In genomic region chr3:139802716-139803710, GRCm38 (mm10) we compare ENCODE assay signal across 10 mouse cellular contexts.
A peak's percentile ranks its signal among the peaks of the same experiment; 100 is the strongest.
DNase-seq lines count a peak whose midpoint lies in the region; ATAC-seq and TF ChIP-seq lines count a peak whose summit lies in the region.
"Had no signal": no experiment of that assay in that cellular context is flagged by ENCODE, and none has a peak within 500 bp of the region (broad histone marks: within the 10 kb centered on the region; RNA-seq: fewer than 3 reads in every experiment).

No protein-coding gene starts in this region.

- WGBS in cerebellum, adult 2 months = 64% methylated on average over 7 of the region's 7 CpGs
- 44% methylated on average over 7 of the region's 7 CpGs for WGBS in intestine, postnatal 0 days

- no peak overlapping the region for H3K9ac ChIP-seq in intestine, postnatal 0 days (ENCODE audit: low read depth, low read length)
- H3K9ac ChIP-seq: liver, embryonic 14.5 days; neural tube, embryonic 13.5 days had no signal

- TF ChIP-seq CTCF in cerebellum, adult 2 months (IDR thresholded peaks at IDR 0.05; ENCODE audit: borderline replicate concordance, insufficient read depth, low read depth, low read length) = no peak
- no peak for TF ChIP-seq CTCF in intestine, postnatal 0 days (IDR thresholded peaks at IDR 0.05; ENCODE audit: low read depth)

- H3K27me3 ChIP-seq in cerebellum, adult 2 months (ENCODE audit: control insufficient read depth, insufficient read depth, low read length) = no peaks in the 10 kb centered on the region
- H3K27me3 ChIP-seq in intestine, postnatal 0 days (replicated peaks; ENCODE audit: control insufficient read depth, insufficient read depth, low read length) = no peaks in the 10 kb centered on the region
- H3K27me3 ChIP-seq: neural tube, embryonic 13.5 days had no signal

- DNase-seq in gastrocnemius, postnatal 36 days = peak; percentile 7 to 14
- DNase-seq in gastrocnemius, postnatal 10 days = no peak
- DNase-seq in urinary bladder, postnatal 14 days (ENCODE audit: low spot score) = peak; percentile 4
- DNase-seq in urinary bladder, adult 18-20 months (ENCODE audit: low spot score in 2 of 2) = no peak
- DNase-seq in layer of hippocampus, adult 9-10 months (ENCODE audit: low spot score) = peak; percentile 20
- DNase-seq in cerebellum, adult 2 months = no peak
- DNase-seq in yolk sac, embryonic 10.5 days (ENCODE audit: low spot score) = no peak

- no peaks in the 10 kb centered on the region for H3K36me3 ChIP-seq in intestine, postnatal 0 days (ENCODE audit: control insufficient read depth, insufficient read depth)
- H3K36me3 ChIP-seq: neural tube, embryonic 13.5 days had no signal

- no peak for ATAC-seq in intestine, postnatal 0 days

- no peak overlapping the region for H3K4me2 ChIP-seq in intestine, postnatal 0 days (replicated peaks; ENCODE audit: low read depth)
- H3K4me2 ChIP-seq: neural tube, embryonic 13.5 days had no signal

- no peaks in the 10 kb centered on the region for H3K9me3 ChIP-seq in intestine, postnatal 0 days (ENCODE audit: control insufficient read depth)
- H3K9me3 ChIP-seq: neural tube, embryonic 13.5 days had no signal

- TF ChIP-seq POLR2A in cerebellum, adult 2 months (IDR thresholded peaks at IDR 0.05; ENCODE audit: borderline replicate concordance, insufficient read depth, low read length) = no peak

- intact Hi-C loops in gastrocnemius, postnatal 36 days (cut with DNase I) = no loop called here

- no peak overlapping the region for H3K4me3 ChIP-seq in cerebellum, adult 2 months (replicated peaks; ENCODE audit: insufficient read depth, low read depth, low read length)
- H3K4me3 ChIP-seq in intestine, postnatal 0 days (ENCODE audit: low read depth, low read length) = no peak overlapping the region
- H3K4me3 ChIP-seq: neural tube, embryonic 13.5 days had no signal

- H3K4me1 ChIP-seq in cerebellum, adult 2 months (ENCODE audit: control insufficient read depth, insufficient read depth, low read length) = no peaks in the 10 kb centered on the region
- no peaks in the 10 kb centered on the region for H3K4me1 ChIP-seq in intestine, postnatal 0 days (replicated peaks; ENCODE audit: control insufficient read depth, insufficient read depth, low read length)
- H3K4me1 ChIP-seq: neural tube, embryonic 13.5 days had no signal

- H3K27ac ChIP-seq in cerebellum, adult 2 months (ENCODE audit: insufficient read depth, low read length) = no peak overlapping the region
- no peak overlapping the region for H3K27ac ChIP-seq in intestine, postnatal 0 days (ENCODE audit: low read depth, low read length)
- H3K27ac ChIP-seq: liver, embryonic 14.5 days; neural tube, embryonic 13.5 days had no signal

Comparison
In these comparisons a context has a peak if more than half of its experiments do, and no peak if none do; other contexts are left out.
1. DNase-seq: peak in gastrocnemius, postnatal 36 days (2 of 2), urinary bladder, postnatal 14 days (single experiment) and layer of hippocampus, adult 9-10 months (single experiment); none in gastrocnemius, postnatal 10 days (single experiment), urinary bladder, adult 18-20 months (0 of 2), cerebellum, adult 2 months (0 of 2) and yolk sac, embryonic 10.5 days (single experiment).